Mouse (Mus musculus): Measurements from ENCODE around the gene Uck2. TPM values are rescaled to one million over a fixed set of nuclear protein-coding genes. Genes with fewer than 3 reads are reported as not detected.
A peak's percentile ranks its signal among the peaks of the same experiment; 100 is the strongest.

The Uck2 gene
- polyA plus RNA-seq, 1 experiment = 15.1 TPM

- Histone ChIP-seq H3K27me3 (ENCODE audit: control insufficient read depth, insufficient read depth, low read length) (no peaks in the 10 kb centered on the region), H3K27ac (ENCODE audit: insufficient read depth, low read length) (no peak overlapping the region), H3K4me1 (ENCODE audit: control insufficient read depth, insufficient read depth, insufficient read length) (peaks cover 3% of the 10 kb centered on the region; the same call in 1 of the 2 replicates), H3K36me3 (ENCODE audit: control insufficient read depth, insufficient read depth, low read length) (no peaks in the 10 kb centered on the region; the same call in 1 of the 2 replicates), H3K4me3 (ENCODE audit: extremely low read depth, insufficient read depth, insufficient read length) (peak overlapping the region; percentile 94; the same call in 1 of the 2 replicates)
- DNase-seq (ENCODE audit: low read depth in 1 of 2, low spot score in 2 of 2) = no peak
- 36% methylated on average over 11 of the region's 11 CpGs for WGBS
- TF ChIP-seq CTCF (IDR thresholded peaks at IDR 0.05; ENCODE audit: extremely low read depth, insufficient read depth, insufficient read length, insufficient replicate concordance) (no peak), POLR2A (IDR thresholded peaks at IDR 0.05; ENCODE audit: low read depth, low read length) (no peak)
These were observed 22.6 kb upstream of the Uck2 start for GRCm38 (mm10) chr1:167307674-167308073.

GRCm38 (mm10) chr1:167306451-167307240, 21.5 kb upstream of the Uck2 start:
- Histone ChIP-seq H3K4me1 (ENCODE audit: control insufficient read depth, insufficient read depth, insufficient read length) (peaks cover 3% of the 10 kb centered on the region; the same call in 1 of the 2 replicates), H3K36me3 (ENCODE audit: control insufficient read depth, insufficient read depth, low read length) (no peaks in the 10 kb centered on the region; the same call in 1 of the 2 replicates), H3K27me3 (ENCODE audit: control insufficient read depth, insufficient read depth, low read length) (no peaks in the 10 kb centered on the region), H3K27ac (ENCODE audit: insufficient read depth, low read length) (no peak overlapping the region), H3K4me3 (ENCODE audit: extremely low read depth, insufficient read depth, insufficient read length) (no peak overlapping the region)
- DNase-seq (ENCODE audit: low read depth in 1 of 2, low spot score in 2 of 2) = peak; percentile 56 to 67
- TF ChIP-seq CTCF (IDR thresholded peaks at IDR 0.05; ENCODE audit: extremely low read depth, insufficient read depth, insufficient read length, insufficient replicate concordance) (peak; percentile 60; the same call in 1 of the 2 replicates), POLR2A (IDR thresholded peaks at IDR 0.05; ENCODE audit: low read depth, low read length) (no peak)
- 46% methylated on average over 5 of the region's 5 CpGs for WGBS

GRCm38 (mm10) chr1:167305501-167306137, 20.5 kb upstream of the Uck2 start:
- peaks cover 3% of the 10 kb centered on the region; the same call in 1 of the 2 replicates for H3K4me1 ChIP-seq (ENCODE audit: control insufficient read depth, insufficient read depth, insufficient read length)
- H3K27me3 ChIP-seq (ENCODE audit: control insufficient read depth, insufficient read depth, low read length) = no peaks in the 10 kb centered on the region
- H3K36me3 ChIP-seq (ENCODE audit: control insufficient read depth, insufficient read depth, low read length) = no peaks in the 10 kb centered on the region
- DNase-seq (ENCODE audit: low read depth in 1 of 2, low spot score in 2 of 2) = no peak
- no peak overlapping the region for H3K4me3 ChIP-seq (ENCODE audit: extremely low read depth, insufficient read depth, insufficient read length)
- TF ChIP-seq CTCF (IDR thresholded peaks at IDR 0.05; ENCODE audit: extremely low read depth, insufficient read depth, insufficient read length, insufficient replicate concordance) = no peak
- TF ChIP-seq POLR2A (IDR thresholded peaks at IDR 0.05; ENCODE audit: low read depth, low read length) = no peak
- 85% methylated on average over 7 of the region's 7 CpGs for WGBS
- no peak overlapping the region for H3K27ac ChIP-seq (ENCODE audit: insufficient read depth, low read length)

- TF ChIP-seq CTCF (IDR thresholded peaks at IDR 0.05; ENCODE audit: extremely low read depth, insufficient read depth, insufficient read length, insufficient replicate concordance) (no peak), POLR2A (IDR thresholded peaks at IDR 0.05; ENCODE audit: low read depth, low read length) (no peak)
- 82% methylated on average over 2 of the region's 2 CpGs for WGBS
- no peak for DNase-seq (ENCODE audit: low read depth in 1 of 2, low spot score in 2 of 2)
These were observed 15.0 kb upstream of the Uck2 start for GRCm38 (mm10) chr1:167300122-167300521.

GRCm38 (mm10) chr1:167295679-167296402, 10.7 kb upstream of the Uck2 start:
- no peak overlapping the region for H3K4me3 ChIP-seq (ENCODE audit: extremely low read depth, insufficient read depth, insufficient read length)
- H3K27me3 ChIP-seq (ENCODE audit: control insufficient read depth, insufficient read depth, low read length) = no peaks in the 10 kb centered on the region
- no peaks in the 10 kb centered on the region for H3K4me1 ChIP-seq (ENCODE audit: control insufficient read depth, insufficient read depth, insufficient read length)
- 84% methylated on average over 13 of the region's 13 CpGs for WGBS
- no peaks in the 10 kb centered on the region for H3K36me3 ChIP-seq (ENCODE audit: control insufficient read depth, insufficient read depth, low read length)
- DNase-seq (ENCODE audit: low read depth in 1 of 2, low spot score in 2 of 2) = no peak
- H3K27ac ChIP-seq (ENCODE audit: insufficient read depth, low read length) = no peak overlapping the region
- TF ChIP-seq CTCF (IDR thresholded peaks at IDR 0.05; ENCODE audit: extremely low read depth, insufficient read depth, insufficient read length, insufficient replicate concordance) (no peak), POLR2A (IDR thresholded peaks at IDR 0.05; ENCODE audit: low read depth, low read length) (no peak)

More at GRCm38 (mm10) chr1:167300122-167300521, 15.0 kb upstream of the Uck2 start:
- Histone ChIP-seq H3K36me3 (ENCODE audit: control insufficient read depth, insufficient read depth, low read length) (no peaks in the 10 kb centered on the region), H3K4me1 (ENCODE audit: control insufficient read depth, insufficient read depth, insufficient read length) (no peaks in the 10 kb centered on the region), H3K27me3 (ENCODE audit: control insufficient read depth, insufficient read depth, low read length) (no peaks in the 10 kb centered on the region), H3K27ac (ENCODE audit: insufficient read depth, low read length) (no peak overlapping the region), H3K4me3 (ENCODE audit: extremely low read depth, insufficient read depth, insufficient read length) (no peak overlapping the region)

- H3K4me3 ChIP-seq (ENCODE audit: extremely low read depth, insufficient read depth, insufficient read length) = no peak overlapping the region
- no peaks in the 10 kb centered on the region for H3K36me3 ChIP-seq (ENCODE audit: control insufficient read depth, insufficient read depth, low read length)
- H3K27me3 ChIP-seq (ENCODE audit: control insufficient read depth, insufficient read depth, low read length) = no peaks in the 10 kb centered on the region
- DNase-seq (ENCODE audit: low read depth in 1 of 2, low spot score in 2 of 2) = no peak
- TF ChIP-seq POLR2A (IDR thresholded peaks at IDR 0.05; ENCODE audit: low read depth, low read length) = no peak
- TF ChIP-seq CTCF (IDR thresholded peaks at IDR 0.05; ENCODE audit: extremely low read depth, insufficient read depth, insufficient read length, insufficient replicate concordance) = no peak
- WGBS = 70% methylated on average over 11 of the region's 11 CpGs
- no peak overlapping the region for H3K27ac ChIP-seq (ENCODE audit: insufficient read depth, low read length)
- H3K4me1 ChIP-seq (ENCODE audit: control insufficient read depth, insufficient read depth, insufficient read length) = no peaks in the 10 kb centered on the region
These were observed 7.3 kb upstream of the Uck2 start for GRCm38 (mm10) chr1:167292447-167292846.

All from spleen, adult 2 months (tissue).